Mouse (Mus musculus) hindbrain, embryonic 14.5 days (tissue): ENCODE data around the gene Edn3. TPM values are rescaled to one million over a fixed set of nuclear protein-coding genes. Genes with fewer than 3 reads are reported as not detected.

Source experiments
- ATAC-seq: fragments of 200-750 bp; cut with Nextera tagmentation; 2 replicates; pipeline ENCODE4 v1.8.0; 2017; ENCODE audit warnings: moderate number of reproducible peaks, mild to moderate bottlenecking, moderate TSS enrichment, moderate library complexity; ENCODE audit not compliant: low FRiP score
- DNase-seq: peaks from one replicate; pipeline ENCODE4 v3.0.0-alpha.2; 2015; ENCODE audit warnings: low spot score
- H3K27ac ChIP-seq: fragments of 300-500 bp; sonication (generic); 2 replicates; pipeline ENCODE4 v1.5.1; 2014; ENCODE audit warnings: mild to moderate bottlenecking, moderate library complexity
- H3K27me3 ChIP-seq: fragments of 300-500 bp; sonication (generic); 2 replicates; pipeline ENCODE4 v1.6.1; 2014; ENCODE audit warnings: mild to moderate bottlenecking, low read length, mixed read lengths; ENCODE audit not compliant: control insufficient read depth, insufficient read depth
- H3K36me3 ChIP-seq: fragments of 300-500 bp; sonication (generic); replicated peaks from 2 replicates; pipeline ENCODE4 v1.6.1; 2014; ENCODE audit not compliant: control insufficient read depth, insufficient read depth
- H3K4me1 ChIP-seq: fragments of 300-500 bp; sonication (generic); replicated peaks from 2 replicates; pipeline ENCODE4 v1.6.1; 2014; ENCODE audit warnings: antibody characterized with exemption, low read length, mixed read lengths; ENCODE audit not compliant: control insufficient read depth, insufficient read depth
- H3K4me2 ChIP-seq: fragments of 300-500 bp; sonication (generic); replicated peaks from 2 replicates; pipeline ENCODE4 v1.6.1; 2014; ENCODE audit warnings: mild to moderate bottlenecking, moderate library complexity
- H3K4me3 ChIP-seq: fragments of 300-500 bp; sonication (generic); replicated peaks from 2 replicates; pipeline ENCODE4 v1.5.1; 2014; ENCODE audit warnings: mild to moderate bottlenecking, low read length
- H3K9ac ChIP-seq: fragments of 300-500 bp; sonication (generic); 2 replicates; pipeline ENCODE4 v1.6.1; 2014
- H3K9me3 ChIP-seq: fragments of 300-500 bp; sonication (generic); 2 replicates; pipeline ENCODE4 v1.6.1; 2016; ENCODE audit warnings: low read length; ENCODE audit not compliant: control insufficient read depth
- WGBS: fragments of 180-500 bp; shearing (Covaris S2); extraction: QIAGEN DNeasy Blood & Tissue Kit; methylation state at CpG from one replicate; pipeline ENCODE4 v1.1.7; 2014; 5-methylcytosine and 5-hydroxymethylcytosine counted together
- polyA plus RNA-seq: library from polyadenylated mRNA; unstranded; fragments of >200 nt; fragmentation: Nextera tagmentation; extraction: Ambion mirVana; gene quantifications from 2 replicates; pipeline ENCODE4 v1.2.1, GENCODE M21; 2014

The Edn3 gene
- polyA plus RNA-seq: 6.9 and 7.9 TPM in 2 replicates

- Histone ChIP-seq H3K27ac (no peak within 1 kb of the TSS), H3K9ac (peak within 1 kb of the TSS; percentile 49), H3K4me1 (peaks cover 7% of the 10 kb centered on the region; the same call in 1 of the 2 replicates), H3K27me3 (peaks cover 14% of the 10 kb centered on the region; the same call in 1 of the 2 replicates), H3K4me3 (peak within 1 kb of the TSS; percentile 33), H3K36me3 (no peaks in the 10 kb centered on the region), H3K4me2 (peak within 1 kb of the TSS; percentile 72), H3K9me3 (no peaks in the 10 kb centered on the region)
- DNase-seq (no peak), ATAC-seq (peak; percentile 43; the same call in 1 of the 2 replicates)
- WGBS: 2% methylated on average over 48 of the region's 48 CpGs
These were observed at the start of gene Edn3 for GRCm38 (mm10) chr2:174760479-174761121. TSS of gene Edn3 (plus strand) at chr2:174760619.

- H3K9me3 ChIP-seq: no peaks in the 10 kb centered on the region
- ATAC-seq (no peak), DNase-seq (no peak)
- no peak overlapping the region for H3K4me2 ChIP-seq
- WGBS: 98% methylated on average over 1 of the region's 1 CpGs
- H3K27ac ChIP-seq: no peak overlapping the region
- no peaks in the 10 kb centered on the region for H3K36me3 ChIP-seq
- H3K4me1 ChIP-seq: no peaks in the 10 kb centered on the region
- no peaks in the 10 kb centered on the region for H3K27me3 ChIP-seq
- H3K4me3 ChIP-seq: no peak overlapping the region
- no peak overlapping the region for H3K9ac ChIP-seq
These were observed 48.4 kb upstream of the Edn3 start for GRCm38 (mm10) chr2:174712043-174712442.

GRCm38 (mm10) chr2:174715938-174716337 is 44.5 kb upstream of the Edn3 start:
- H3K27me3 ChIP-seq: no peaks in the 10 kb centered on the region
- DNase-seq (no peak), ATAC-seq (no peak)

GRCm38 (mm10) chr2:174717857-174718256 is 42.6 kb upstream of the Edn3 start:
- Histone ChIP-seq H3K36me3 (no peaks in the 10 kb centered on the region), H3K9ac (no peak overlapping the region), H3K27me3 (no peaks in the 10 kb centered on the region), H3K9me3 (no peaks in the 10 kb centered on the region), H3K4me3 (no peak overlapping the region), H3K27ac (no peak overlapping the region), H3K4me1 (no peaks in the 10 kb centered on the region), H3K4me2 (no peak overlapping the region)
- DNase-seq (no peak), ATAC-seq (no peak)
- WGBS: 89% methylated on average over 4 of the region's 4 CpGs

More at GRCm38 (mm10) chr2:174715938-174716337, 44.5 kb upstream of the Edn3 start:
- H3K9ac ChIP-seq: no peak overlapping the region
- H3K4me3 ChIP-seq: no peak overlapping the region
- no peak overlapping the region for H3K4me2 ChIP-seq
- no peaks in the 10 kb centered on the region for H3K9me3 ChIP-seq
- no peaks in the 10 kb centered on the region for H3K4me1 ChIP-seq
- H3K27ac ChIP-seq: no peak overlapping the region
- no peaks in the 10 kb centered on the region for H3K36me3 ChIP-seq

GRCm38 (mm10) chr2:174727114-174727823 is 33.1 kb upstream of the Edn3 start:
- H3K27ac ChIP-seq: no peak overlapping the region
- peak; percentile 56; the same call in 1 of the 2 replicates for ATAC-seq
- DNase-seq: no peak
- no peaks in the 10 kb centered on the region for H3K4me1 ChIP-seq
- no peaks in the 10 kb centered on the region for H3K27me3 ChIP-seq
- no peak overlapping the region for H3K4me3 ChIP-seq
- no peaks in the 10 kb centered on the region for H3K9me3 ChIP-seq
- 70% methylated on average over 10 of the region's 10 CpGs for WGBS
- H3K9ac ChIP-seq: no peak overlapping the region
- no peak overlapping the region for H3K4me2 ChIP-seq
- no peaks in the 10 kb centered on the region for H3K36me3 ChIP-seq

- no peaks in the 10 kb centered on the region for H3K9me3 ChIP-seq
- WGBS: 86% methylated on average over 5 of the region's 5 CpGs
These were observed 28.5 kb upstream of the Edn3 start for GRCm38 (mm10) chr2:174731939-174732338.

GRCm38 (mm10) chr2:174735270-174735669 is 25.1 kb upstream of the Edn3 start:
- Histone ChIP-seq H3K27me3 (no peaks in the 10 kb centered on the region), H3K36me3 (no peaks in the 10 kb centered on the region), H3K4me1 (no peaks in the 10 kb centered on the region), H3K4me2 (no peak overlapping the region), H3K9ac (no peak overlapping the region), H3K27ac (no peak overlapping the region), H3K4me3 (no peak overlapping the region), H3K9me3 (no peaks in the 10 kb centered on the region)
- ATAC-seq (no peak), DNase-seq (no peak)
- WGBS: 97% methylated on average over 1 of the region's 1 CpGs

More at GRCm38 (mm10) chr2:174731939-174732338, 28.5 kb upstream of the Edn3 start:
- no peak overlapping the region for H3K4me2 ChIP-seq
- ATAC-seq: no peak
- H3K4me1 ChIP-seq: no peaks in the 10 kb centered on the region
- H3K4me3 ChIP-seq: no peak overlapping the region
- no peak overlapping the region for H3K27ac ChIP-seq
- DNase-seq: no peak
- no peaks in the 10 kb centered on the region for H3K36me3 ChIP-seq
- H3K9ac ChIP-seq: no peak overlapping the region
- no peaks in the 10 kb centered on the region for H3K27me3 ChIP-seq

GRCm38 (mm10) chr2:174747182-174747581 is 13.2 kb upstream of the Edn3 start:
- H3K4me1 ChIP-seq: no peaks in the 10 kb centered on the region
- whole genome bisulfite sequencing: 87% methylated on average over 1 of the region's 1 CpGs
- H3K9ac ChIP-seq: no peak overlapping the region
- no peaks in the 10 kb centered on the region for H3K9me3 ChIP-seq
- H3K36me3 ChIP-seq: no peaks in the 10 kb centered on the region
- H3K27ac ChIP-seq: no peak overlapping the region
- DNase-seq (no peak), ATAC-seq (no peak)
- H3K4me3 ChIP-seq: no peak overlapping the region
- no peaks in the 10 kb centered on the region for H3K27me3 ChIP-seq
- H3K4me2 ChIP-seq: no peak overlapping the region

- Histone ChIP-seq H3K9me3 (no peaks in the 10 kb centered on the region), H3K4me2 (no peak overlapping the region), H3K36me3 (no peaks in the 10 kb centered on the region), H3K4me3 (no peak overlapping the region), H3K27me3 (no peaks in the 10 kb centered on the region), H3K9ac (no peak overlapping the region), H3K4me1 (no peaks in the 10 kb centered on the region), H3K27ac (no peak overlapping the region)
- DNase-seq (no peak), ATAC-seq (no peak)
- 84% methylated on average over 8 of the region's 8 CpGs for WGBS
These were observed 12.0 kb upstream of the Edn3 start for GRCm38 (mm10) chr2:174748381-174748780.
